Mouse (Mus musculus): ENCODE results near the gene Ift81. TPM values are rescaled to one million over a fixed set of nuclear protein-coding genes. Genes with fewer than 3 reads are reported as not detected.

Gene Ift81
- polyA plus RNA-seq, 1 experiment: 3.4 TPM

DNA sequence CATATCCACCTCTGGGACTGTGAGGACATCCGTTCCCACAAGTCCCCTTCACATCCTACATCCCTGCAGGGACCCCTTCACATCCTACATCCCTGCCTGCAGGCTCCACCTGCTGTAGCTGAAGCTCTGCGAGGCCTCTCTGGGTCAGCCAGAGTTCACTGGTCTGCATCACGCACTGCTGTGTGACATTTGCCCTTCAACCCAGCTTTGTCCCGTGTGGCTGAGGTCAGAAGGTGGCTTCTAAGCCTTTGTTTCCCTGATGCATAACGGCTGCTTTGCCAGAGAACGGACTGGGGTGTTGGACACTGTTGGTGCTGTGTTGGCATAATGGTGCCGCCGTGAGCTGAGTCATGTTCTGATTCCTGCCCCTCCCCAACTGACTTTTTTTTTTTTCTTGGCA, 96.1 kb downstream of the Ift81 start:
- Histone ChIP-seq H3K36me3 (ENCODE audit: control insufficient read depth, insufficient read depth, low read length) (no peaks in the 10 kb centered on the region), H3K4me3 (ENCODE audit: insufficient read depth, low read depth, low read length) (no peak overlapping the region), H3K27ac (ENCODE audit: insufficient read depth, low read depth, low read length) (no peak overlapping the region), H3K27me3 (replicated peaks; ENCODE audit: control insufficient read depth, insufficient read depth, low read length) (no peaks in the 10 kb centered on the region), H3K4me1 (ENCODE audit: control insufficient read depth, insufficient read depth, low read length) (peaks cover 13% of the 10 kb centered on the region)
- peak; percentile 44 for DNase-seq
- TF ChIP-seq CTCF (conservative IDR thresholded peaks at IDR 0.05; ENCODE audit: insufficient read depth, insufficient read length, low read depth, low read length): no peak
- no peak for TF ChIP-seq POLR2A (IDR thresholded peaks at IDR 0.05; ENCODE audit: low read depth, low read length)
- WGBS: 39% methylated on average over 8 of the region's 8 CpGs

DNA sequence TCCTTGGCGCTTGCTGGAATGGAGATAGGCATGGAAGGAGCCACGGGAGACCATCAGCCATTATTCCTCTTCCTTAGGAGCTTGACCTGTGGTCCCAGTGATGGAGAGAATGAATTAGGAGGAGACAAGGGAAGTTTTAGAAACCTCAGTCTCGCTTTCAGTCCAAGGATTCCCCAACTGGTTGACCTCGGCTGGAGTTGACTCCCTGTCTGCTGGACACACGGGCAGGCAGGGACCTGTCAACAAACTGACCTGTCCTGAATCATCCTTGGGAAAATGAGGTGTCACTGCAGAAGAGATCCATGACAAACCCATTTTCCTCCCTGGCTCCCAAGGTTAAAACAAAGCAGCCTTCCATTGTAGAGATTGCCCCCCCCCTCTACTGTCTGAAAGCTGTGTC, 97.4 kb downstream of the Ift81 start:
- Histone ChIP-seq H3K36me3 (ENCODE audit: control insufficient read depth, insufficient read depth, low read length) (no peaks in the 10 kb centered on the region), H3K4me1 (ENCODE audit: control insufficient read depth, insufficient read depth, low read length) (peaks cover 16% of the 10 kb centered on the region), H3K27me3 (replicated peaks; ENCODE audit: control insufficient read depth, insufficient read depth, low read length) (no peaks in the 10 kb centered on the region), H3K27ac (ENCODE audit: insufficient read depth, low read depth, low read length) (no peak overlapping the region), H3K4me3 (ENCODE audit: insufficient read depth, low read depth, low read length) (no peak overlapping the region)
- WGBS: 90% methylated on average over 5 of the region's 5 CpGs
- DNase-seq: no peak
- no peak for TF ChIP-seq POLR2A (IDR thresholded peaks at IDR 0.05; ENCODE audit: low read depth, low read length)

DNA sequence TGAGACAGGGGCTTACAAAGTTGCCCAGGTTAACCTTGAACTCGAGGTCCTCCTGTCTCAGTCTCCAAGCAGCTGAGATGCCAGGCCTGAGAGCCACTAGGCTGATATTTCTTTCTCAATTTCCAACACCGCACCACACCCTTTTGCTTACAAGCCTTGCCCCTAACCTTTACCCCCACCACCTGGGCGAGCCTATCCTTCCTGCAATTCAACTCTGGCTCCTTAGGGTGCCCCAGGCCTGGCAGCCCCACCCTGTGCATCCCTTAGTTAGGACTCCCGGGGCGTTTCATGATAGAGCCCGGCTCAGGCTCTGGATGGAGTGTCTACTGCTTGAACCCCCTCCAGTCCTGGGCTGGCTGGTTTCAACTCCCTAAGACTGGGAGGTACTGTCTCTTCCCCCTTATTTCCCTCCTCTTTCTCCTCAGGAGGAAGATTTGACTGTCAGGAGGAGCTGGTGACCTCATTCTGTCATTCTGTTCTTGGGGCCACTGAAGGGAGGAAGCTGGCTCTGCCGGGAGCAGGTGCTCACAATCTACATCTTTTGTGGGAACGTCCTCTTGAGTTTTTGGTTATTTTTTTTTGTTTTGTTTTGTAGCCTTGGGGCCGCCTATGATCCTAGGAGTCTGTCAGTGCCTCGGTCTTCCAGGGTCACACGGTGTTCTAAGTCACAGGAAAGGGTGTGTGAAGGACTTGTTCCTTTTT, 98.1 kb downstream of the Ift81 start:
- Histone ChIP-seq H3K27ac (ENCODE audit: insufficient read depth, low read depth, low read length) (no peak overlapping the region), H3K4me3 (ENCODE audit: insufficient read depth, low read depth, low read length) (no peak overlapping the region), H3K27me3 (replicated peaks; ENCODE audit: control insufficient read depth, insufficient read depth, low read length) (no peaks in the 10 kb centered on the region), H3K4me1 (ENCODE audit: control insufficient read depth, insufficient read depth, low read length) (peaks cover 20% of the 10 kb centered on the region), H3K36me3 (ENCODE audit: control insufficient read depth, insufficient read depth, low read length) (no peaks in the 10 kb centered on the region)
- DNase-seq: no peak
- WGBS: 71% methylated on average over 11 of the region's 11 CpGs
- TF ChIP-seq CTCF (conservative IDR thresholded peaks at IDR 0.05; ENCODE audit: insufficient read depth, insufficient read length, low read depth, low read length) (no peak), POLR2A (IDR thresholded peaks at IDR 0.05; ENCODE audit: low read depth, low read length) (no peak)

DNA sequence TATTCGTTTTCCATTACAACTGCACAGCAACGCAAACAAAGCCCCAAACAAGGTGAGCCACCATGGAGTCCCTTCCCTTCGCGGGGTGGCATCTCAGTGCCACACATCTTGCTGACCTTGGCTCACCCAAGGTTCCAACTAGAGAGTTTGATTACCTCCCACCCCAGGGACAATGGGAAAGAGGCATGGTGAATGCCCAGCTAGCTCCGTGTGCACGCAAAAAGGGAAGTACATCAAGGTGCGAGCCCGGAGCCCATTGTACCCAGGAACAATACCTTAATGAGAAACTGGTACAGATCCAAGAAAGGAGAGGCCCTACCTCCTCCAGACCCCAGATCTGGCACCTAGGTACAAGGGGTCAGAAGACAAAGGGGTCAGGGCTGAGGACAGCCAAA, 100.2 kb downstream of the Ift81 start:
- H3K27ac ChIP-seq (ENCODE audit: insufficient read depth, low read depth, low read length): no peak overlapping the region
- peaks cover 20% of the 10 kb centered on the region for H3K4me1 ChIP-seq (ENCODE audit: control insufficient read depth, insufficient read depth, low read length)
- H3K4me3 ChIP-seq (ENCODE audit: insufficient read depth, low read depth, low read length): no peak overlapping the region
- 46% methylated on average over 8 of the region's 8 CpGs for WGBS
- no peak for TF ChIP-seq CTCF (conservative IDR thresholded peaks at IDR 0.05; ENCODE audit: insufficient read depth, insufficient read length, low read depth, low read length)
- H3K27me3 ChIP-seq (replicated peaks; ENCODE audit: control insufficient read depth, insufficient read depth, low read length): no peaks in the 10 kb centered on the region
- no peak for DNase-seq
- no peaks in the 10 kb centered on the region for H3K36me3 ChIP-seq (ENCODE audit: control insufficient read depth, insufficient read depth, low read length)

DNA sequence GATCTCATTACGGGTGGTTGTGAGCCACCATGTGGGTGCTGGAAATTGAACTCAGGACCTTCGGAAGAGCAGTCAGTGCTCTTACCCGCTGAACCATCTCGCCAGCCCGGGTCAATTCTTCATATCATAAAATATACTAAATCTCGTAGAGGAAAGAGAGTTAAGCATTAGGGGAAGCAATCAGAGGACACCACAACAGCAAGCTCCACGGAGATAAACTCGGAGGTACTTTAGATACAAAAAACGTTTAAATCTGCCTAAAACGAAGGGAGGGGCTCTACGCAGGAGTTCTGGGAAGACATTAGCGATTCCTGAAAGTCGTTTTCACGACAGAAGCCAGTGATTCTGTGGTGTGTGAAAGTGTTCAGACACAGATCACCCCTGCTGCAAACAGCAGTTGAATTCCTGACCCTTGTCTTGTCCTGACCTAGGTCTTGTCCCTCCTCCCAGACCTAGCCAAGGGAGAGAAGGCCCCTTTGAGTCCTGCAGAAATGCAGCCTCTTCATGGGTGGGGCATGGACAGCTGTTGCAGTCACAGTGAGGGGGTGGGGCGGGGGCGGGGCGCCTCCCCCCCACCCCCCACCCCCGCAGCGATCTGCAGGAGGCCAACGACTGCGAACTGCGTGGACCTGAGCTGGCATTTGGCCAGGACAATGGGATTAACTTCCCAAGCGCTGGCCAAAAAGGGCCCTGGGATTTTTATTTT, 100.7 kb downstream of the Ift81 start:
- H3K36me3 ChIP-seq (ENCODE audit: control insufficient read depth, insufficient read depth, low read length): no peaks in the 10 kb centered on the region
- WGBS: 51% methylated on average over 22 of the region's 23 CpGs
- no peaks in the 10 kb centered on the region for H3K27me3 ChIP-seq (replicated peaks; ENCODE audit: control insufficient read depth, insufficient read depth, low read length)
- peaks cover 17% of the 10 kb centered on the region for H3K4me1 ChIP-seq (ENCODE audit: control insufficient read depth, insufficient read depth, low read length)
- no peak overlapping the region for H3K4me3 ChIP-seq (ENCODE audit: insufficient read depth, low read depth, low read length)
- H3K27ac ChIP-seq (ENCODE audit: insufficient read depth, low read depth, low read length): no peak overlapping the region; the same call in 1 of the 2 replicates
- DNase-seq: peak; percentile 63
- TF ChIP-seq POLR2A (IDR thresholded peaks at IDR 0.05; ENCODE audit: low read depth, low read length) (no peak), CTCF (conservative IDR thresholded peaks at IDR 0.05; ENCODE audit: insufficient read depth, insufficient read length, low read depth, low read length) (no peak)

DNA sequence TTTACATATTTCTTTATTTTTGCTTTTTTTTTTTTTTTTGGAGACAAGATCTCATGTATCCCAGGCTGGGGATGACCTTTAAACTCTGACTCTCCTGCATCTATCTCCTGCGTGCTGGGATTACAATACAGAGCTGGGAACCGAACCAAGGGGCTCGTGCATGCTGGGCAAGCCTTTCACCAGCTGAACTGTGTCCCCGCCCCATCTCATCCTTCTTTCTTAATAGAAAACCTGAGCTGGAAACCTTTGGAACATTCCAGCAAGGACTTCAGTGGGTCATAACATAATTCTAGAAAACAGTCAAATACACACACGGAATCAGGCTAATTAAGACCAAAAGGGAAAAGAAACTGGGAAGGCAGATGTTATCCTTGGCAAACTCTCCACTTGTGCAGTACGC, 102.3 kb downstream of the Ift81 start:
- Histone ChIP-seq H3K4me1 (ENCODE audit: control insufficient read depth, insufficient read depth, low read length) (peaks cover 17% of the 10 kb centered on the region), H3K27ac (ENCODE audit: insufficient read depth, low read depth, low read length) (no peak overlapping the region), H3K27me3 (replicated peaks; ENCODE audit: control insufficient read depth, insufficient read depth, low read length) (no peaks in the 10 kb centered on the region), H3K4me3 (ENCODE audit: insufficient read depth, low read depth, low read length) (no peak overlapping the region), H3K36me3 (ENCODE audit: control insufficient read depth, insufficient read depth, low read length) (no peaks in the 10 kb centered on the region)
- peak; percentile 84 for DNase-seq
- TF ChIP-seq POLR2A (IDR thresholded peaks at IDR 0.05; ENCODE audit: low read depth, low read length) (no peak), CTCF (conservative IDR thresholded peaks at IDR 0.05; ENCODE audit: insufficient read depth, insufficient read length, low read depth, low read length) (no peak)
- WGBS: 49% methylated on average over 6 of the region's 6 CpGs

DNA sequence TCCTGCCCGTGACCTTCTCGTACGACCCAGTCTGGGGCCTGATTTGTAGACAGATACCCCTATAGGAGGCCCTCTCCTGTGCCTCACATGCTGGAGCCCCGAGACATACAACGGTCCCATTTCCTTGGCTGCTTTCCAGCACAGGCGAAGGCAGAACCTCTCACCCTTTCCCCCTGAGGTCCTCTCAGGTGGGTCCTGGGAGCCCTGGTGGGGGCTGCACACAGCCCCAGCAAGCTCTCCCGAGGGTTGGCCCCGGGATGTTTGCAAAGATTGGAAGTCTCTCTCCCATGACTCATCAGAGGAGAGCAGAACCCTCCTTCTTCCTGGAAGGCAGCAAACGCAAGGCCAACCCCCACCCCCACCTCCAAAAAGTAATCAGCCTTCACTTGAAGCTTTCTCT, 102.9 kb downstream of the Ift81 start:
- no peak for DNase-seq

More for the DNA sequence above, 102.9 kb downstream of the Ift81 start:
- Histone ChIP-seq H3K4me1 (ENCODE audit: control insufficient read depth, insufficient read depth, low read length) (peaks cover 17% of the 10 kb centered on the region), H3K27ac (ENCODE audit: insufficient read depth, low read depth, low read length) (no peak overlapping the region), H3K27me3 (replicated peaks; ENCODE audit: control insufficient read depth, insufficient read depth, low read length) (no peaks in the 10 kb centered on the region), H3K36me3 (ENCODE audit: control insufficient read depth, insufficient read depth, low read length) (no peaks in the 10 kb centered on the region), H3K4me3 (ENCODE audit: insufficient read depth, low read depth, low read length) (no peak overlapping the region)
- TF ChIP-seq CTCF (conservative IDR thresholded peaks at IDR 0.05; ENCODE audit: insufficient read depth, insufficient read length, low read depth, low read length): no peak
- no peak for TF ChIP-seq POLR2A (IDR thresholded peaks at IDR 0.05; ENCODE audit: low read depth, low read length)
- WGBS: 59% methylated on average over 9 of the region's 9 CpGs

All from kidney, adult 2 months (tissue).